Mouse (Mus musculus) left cerebral cortex, adult 9 months (tissue): ENCODE data around the gene Havcr2.
"Not testable (repeated sequence)": the region's sequence is repeated elsewhere in the genome, so short reads cannot be mapped to it uniquely, and the experiment has no call there.

Experiments used
- DNase-seq, 2 experiments: peaks; one replicate each; pipeline ENCODE4 v3.0.0; 2022; ENCODE audit warnings: low spot score in 2 of 2

The Havcr2 gene

DNA sequence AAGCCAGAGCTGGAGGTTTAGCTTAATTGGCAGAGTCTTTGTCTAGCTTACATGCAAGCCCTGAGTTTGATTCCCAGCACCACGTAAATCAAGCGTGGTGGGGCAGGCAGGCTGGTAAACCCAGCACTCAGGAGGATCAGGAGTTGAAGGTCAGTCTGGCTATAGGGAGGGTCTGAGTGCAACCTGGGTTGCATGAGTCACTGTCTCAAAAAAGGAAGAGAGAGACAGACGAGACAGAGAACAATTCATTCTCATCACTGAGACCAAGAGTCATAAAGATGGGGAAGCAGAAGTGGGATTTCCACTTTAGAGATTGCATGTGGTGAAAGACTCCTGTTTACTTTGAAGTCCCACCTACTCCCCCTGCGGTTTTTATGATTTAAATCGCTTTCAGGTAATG, 6.6 kb downstream of the Havcr2 start:
- no peak for DNase-seq

DNA sequence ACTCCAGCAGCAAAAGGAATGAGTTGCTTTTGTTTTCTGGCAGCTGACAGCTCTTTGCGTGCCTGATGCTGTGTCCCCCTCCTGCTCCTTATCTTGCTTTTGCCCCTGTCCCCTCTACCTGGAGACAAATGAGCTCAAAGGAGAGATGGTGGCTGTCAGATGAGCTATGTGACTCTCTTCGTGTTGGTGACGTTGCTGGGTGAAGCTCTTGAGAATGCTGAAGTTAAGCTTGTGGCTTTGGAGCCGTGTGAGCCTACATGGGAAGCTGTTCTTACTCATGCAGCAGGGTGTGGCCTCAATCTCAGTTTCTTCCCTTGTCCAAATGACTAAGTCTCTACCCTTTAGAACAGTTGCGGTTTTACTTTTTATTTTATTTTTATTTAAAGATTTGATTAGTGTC, 7.2 kb downstream of the Havcr2 start:
- DNase-seq, result no peak

DNA sequence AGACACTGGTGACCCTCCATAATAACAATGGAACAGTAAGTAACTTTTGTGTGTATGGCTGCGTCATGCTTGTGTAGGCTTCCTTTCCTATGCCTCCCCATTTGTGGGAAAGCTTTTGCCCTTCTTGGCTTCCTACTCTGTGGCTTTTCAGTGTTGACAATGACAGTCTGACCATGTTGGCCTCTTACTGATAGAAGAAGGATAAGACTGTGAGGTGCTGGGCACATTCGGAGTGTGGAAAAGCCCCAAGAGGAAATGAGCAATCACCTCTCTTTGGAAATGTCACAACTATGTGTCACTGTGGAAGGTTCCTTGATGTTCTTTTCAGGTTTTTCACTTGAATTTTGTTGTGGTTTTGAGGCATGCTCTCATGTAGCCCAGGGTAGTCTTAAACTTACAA, 12.1 kb downstream of the Havcr2 start:
- no peak for DNase-seq

DNA sequence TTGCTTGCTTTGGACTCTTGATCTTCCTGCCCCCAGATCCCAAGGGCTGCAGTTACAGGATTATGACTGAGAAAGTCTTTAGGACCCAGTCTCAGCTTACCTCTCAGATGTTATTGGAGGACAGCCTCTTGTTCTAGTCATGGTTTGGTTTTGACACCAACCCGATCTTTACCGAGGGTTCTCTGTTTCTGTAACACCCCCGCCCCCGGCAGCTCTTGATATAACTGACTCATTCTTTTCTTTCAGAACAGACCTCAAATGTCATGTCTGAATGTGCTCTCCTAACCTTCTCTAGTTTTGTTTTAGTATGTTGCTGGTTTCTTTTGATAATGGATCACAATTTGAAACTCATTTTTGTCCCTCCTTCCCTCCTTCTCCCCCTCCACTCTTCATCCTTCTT, 19.5 kb downstream of the Havcr2 start:
- no peak for DNase-seq

DNA sequence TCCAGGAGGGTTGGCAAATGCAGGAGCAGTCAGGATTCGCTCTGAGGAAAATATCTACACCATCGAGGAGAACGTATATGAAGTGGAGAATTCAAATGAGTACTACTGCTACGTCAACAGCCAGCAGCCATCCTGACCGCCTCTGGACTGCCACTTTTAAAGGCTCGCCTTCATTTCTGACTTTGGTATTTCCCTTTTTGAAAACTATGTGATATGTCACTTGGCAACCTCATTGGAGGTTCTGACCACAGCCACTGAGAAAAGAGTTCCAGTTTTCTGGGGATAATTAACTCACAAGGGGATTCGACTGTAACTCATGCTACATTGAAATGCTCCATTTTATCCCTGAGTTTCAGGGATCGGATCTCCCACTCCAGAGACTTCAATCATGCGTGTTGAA, 24.6 kb downstream of the Havcr2 start:
- no peak for DNase-seq

DNA sequence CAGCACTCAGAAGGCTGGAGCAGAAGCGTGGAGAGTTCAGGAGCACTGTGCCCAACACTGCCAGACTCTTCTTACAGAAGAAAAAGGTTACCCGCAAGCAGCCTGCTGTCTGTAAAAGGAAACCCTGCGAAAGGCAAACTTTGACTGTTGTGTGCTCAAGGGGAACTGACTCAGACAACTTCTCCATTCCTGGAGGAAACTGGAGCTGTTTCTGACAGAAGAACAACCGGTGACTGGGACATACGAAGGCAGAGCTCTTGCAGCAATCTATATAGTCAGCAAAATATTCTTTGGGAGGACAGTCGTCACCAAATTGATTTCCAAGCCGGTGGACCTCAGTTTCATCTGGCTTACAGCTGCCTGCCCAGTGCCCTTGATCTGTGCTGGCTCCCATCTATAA, 25.8 kb downstream of the Havcr2 start:
- DNase-seq, result peak in 1 of 2 experiments; percentile 11

DNA sequence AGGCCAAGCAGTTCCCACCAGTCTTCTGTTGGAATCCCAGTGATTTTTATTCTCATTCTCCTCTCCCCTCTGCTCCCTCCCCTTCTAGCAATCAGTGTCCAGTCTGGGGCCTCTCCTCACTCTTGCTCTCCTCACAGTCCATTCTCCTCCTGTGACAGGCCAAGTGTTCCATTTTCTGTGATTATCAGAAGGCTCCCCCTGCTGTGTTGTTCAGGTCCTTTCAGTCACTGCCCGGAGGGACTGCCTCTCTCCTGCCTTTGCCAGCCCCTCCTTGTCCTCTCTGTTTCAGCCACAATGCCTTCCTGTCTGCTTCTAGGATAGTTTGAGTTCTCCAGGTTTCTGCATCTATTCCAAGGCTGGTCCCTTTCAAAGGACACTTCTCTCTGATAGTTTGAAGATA, 33.5 kb downstream of the Havcr2 start:
- no peak for DNase-seq

DNA sequence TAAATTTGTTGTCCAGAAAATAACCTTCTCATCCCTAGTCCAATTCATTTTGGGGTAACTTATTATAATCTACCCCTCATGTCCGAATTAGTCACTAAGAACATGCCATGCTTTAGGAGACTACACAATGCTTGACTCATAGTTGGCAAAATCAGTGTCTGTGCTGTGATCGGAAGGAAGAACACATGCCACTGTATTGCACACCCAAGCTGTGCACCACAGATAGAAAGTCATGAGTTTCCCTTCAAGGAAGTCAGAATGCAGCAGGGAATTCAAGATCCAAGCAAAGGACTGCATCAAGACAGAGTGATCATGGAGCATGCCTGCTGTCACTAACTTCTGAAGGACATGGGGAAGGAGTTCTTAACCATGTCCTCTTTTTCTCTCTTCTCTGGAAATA, 33.9 kb downstream of the Havcr2 start:
- peak in 1 of 2 experiments; percentile 11 for DNase-seq

DNA sequence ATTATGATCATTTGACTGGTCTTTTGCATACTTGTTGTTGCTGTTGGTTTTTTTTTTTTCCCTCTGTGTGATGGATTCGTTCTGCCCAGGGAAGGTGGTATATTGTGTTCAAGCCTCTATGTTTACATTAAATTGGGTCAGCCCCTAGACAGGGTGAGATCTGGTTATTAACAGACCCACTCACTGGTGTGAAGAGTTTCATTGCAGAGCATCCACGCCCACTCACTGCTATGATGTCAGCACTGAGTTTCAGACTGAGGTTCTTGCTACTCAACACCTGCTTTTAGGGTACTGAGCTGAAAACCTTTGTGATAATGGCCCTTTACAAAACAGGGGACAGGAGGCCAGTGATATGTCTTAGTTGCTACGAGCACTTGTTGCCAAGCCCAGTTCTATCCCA, 52.4 kb downstream of the Havcr2 start:
- DNase-seq, result no peak

DNA sequence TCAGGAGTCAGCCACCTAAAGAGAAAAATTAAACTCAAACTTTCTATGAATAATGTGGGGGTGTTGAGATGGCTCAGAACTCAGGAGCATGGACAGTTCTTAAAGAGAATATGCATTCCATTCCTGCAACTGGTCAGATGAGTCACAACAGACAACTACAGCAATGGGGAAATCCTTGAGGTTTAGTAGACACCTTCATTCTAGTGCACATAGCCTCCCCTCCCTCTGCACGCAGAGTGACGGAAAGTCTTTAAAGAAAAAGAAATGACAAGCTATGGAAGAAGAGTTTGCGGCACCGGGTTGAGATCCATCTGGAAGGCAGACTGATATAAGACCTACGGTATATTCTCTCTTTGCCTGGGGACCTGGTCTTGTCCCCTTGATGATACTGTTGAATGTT, 55.2 kb downstream of the Havcr2 start:
- DNase-seq, result no peak

DNA sequence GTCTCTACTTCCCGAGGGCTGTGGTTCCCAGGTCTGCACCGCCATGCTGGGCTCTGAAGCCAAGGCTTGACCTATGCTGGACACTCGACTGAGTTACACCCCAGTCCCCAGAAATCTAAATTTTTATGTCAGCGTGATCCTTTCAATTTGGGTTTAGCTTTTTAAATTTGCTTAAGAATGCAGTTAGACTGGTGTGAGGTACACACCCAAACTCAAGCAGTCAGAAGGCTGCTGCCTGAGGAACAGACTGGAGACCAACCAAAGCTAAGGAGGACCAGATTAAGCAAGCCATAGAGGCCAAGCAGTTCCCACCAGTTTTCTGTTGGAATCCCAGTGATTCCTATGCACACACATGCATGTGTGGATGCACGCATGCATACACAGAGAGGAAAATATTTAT, 66.6 kb downstream of the Havcr2 start:
- not testable (repeated sequence) for DNase-seq

DNA sequence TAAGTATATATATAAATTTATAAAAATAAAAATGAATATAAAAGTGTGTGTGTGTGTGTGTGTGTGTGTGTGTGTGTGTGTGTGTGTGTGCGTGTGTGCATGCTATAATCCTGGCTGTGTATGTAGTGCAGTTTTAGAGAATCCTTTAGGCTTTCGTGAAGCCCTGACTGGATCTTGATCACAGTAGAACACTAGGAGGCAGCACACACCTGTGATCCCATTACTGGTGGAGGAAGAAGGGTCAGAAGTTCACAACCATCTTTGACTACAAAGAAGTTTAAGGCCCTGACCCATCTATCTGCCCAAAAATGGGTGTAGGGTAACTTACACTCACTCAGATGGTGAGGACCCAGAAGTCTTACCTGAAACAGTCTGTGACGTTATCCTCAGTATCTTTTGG, 68.0 kb downstream of the Havcr2 start:
- DNase-seq, result no peak

DNA sequence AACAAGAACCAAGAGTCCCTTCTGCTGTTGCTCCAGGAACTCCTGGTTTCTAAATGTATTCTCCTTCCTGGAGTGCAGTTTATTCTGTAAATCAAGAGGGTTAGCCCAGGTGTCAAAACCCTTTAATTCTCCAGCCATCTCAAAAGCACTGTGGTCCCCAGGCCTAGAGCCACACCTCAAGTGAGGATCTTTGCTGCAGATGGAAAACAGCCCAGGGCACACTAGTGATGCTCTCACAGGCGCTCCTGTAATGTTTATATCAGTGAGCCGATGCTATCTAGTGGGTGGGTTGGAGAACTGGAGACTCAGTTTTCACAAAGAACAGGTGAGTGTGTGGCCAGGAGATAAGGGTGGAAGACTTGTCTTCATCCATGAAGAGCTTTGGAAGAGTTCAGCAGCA, 69.2 kb downstream of the Havcr2 start, which contains the start of gene Gm12169:
Gene Gm12169, plus strand, starts transcription at position 301 of the 400 bp plus-strand sequence.
- DNase-seq, result no peak

DNA sequence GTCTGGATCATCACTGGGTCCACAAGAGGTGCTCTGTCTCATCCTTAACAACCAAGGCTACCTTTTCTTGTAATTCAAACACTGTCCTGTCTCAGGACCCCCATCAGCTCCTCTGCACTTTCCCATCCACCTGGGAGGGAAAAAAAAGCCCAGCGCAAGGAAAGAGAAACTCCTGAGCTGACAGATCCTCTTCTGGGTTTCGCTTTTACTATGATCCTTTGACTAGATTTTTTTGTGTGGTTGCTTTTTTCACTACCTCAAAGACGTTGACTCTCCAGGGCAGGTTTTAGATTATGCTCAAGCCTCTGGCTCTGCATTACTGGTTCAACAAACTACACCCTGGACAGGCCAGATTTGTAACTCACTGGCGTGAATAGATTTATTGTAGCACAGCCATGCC, 75.4 kb downstream of the Havcr2 start:
- no peak for DNase-seq
